Mouse (Mus musculus) mouse embryonic stem cell (cell line): ENCODE data around the gene Fgr.

ENCODE experiments used
- in situ Hi-C, 2 experiments: fragments of 300-500 bp; cut with MboI; formaldehyde crosslinking; loops; 1 replicate in 1 of 2; 3 replicates in 1 of 2; pipeline ENCODE4 v1.14.3; 2019 to 2020; ENCODE audit warnings: low sequenced_read_pairs in 2 of 2, low pct_unique_long_range_greater_than_20kb in 1 of 2, mixed read lengths in 1 of 2; ENCODE audit not compliant: unreplicated experiment in 1 of 2

The Fgr gene

DNA sequence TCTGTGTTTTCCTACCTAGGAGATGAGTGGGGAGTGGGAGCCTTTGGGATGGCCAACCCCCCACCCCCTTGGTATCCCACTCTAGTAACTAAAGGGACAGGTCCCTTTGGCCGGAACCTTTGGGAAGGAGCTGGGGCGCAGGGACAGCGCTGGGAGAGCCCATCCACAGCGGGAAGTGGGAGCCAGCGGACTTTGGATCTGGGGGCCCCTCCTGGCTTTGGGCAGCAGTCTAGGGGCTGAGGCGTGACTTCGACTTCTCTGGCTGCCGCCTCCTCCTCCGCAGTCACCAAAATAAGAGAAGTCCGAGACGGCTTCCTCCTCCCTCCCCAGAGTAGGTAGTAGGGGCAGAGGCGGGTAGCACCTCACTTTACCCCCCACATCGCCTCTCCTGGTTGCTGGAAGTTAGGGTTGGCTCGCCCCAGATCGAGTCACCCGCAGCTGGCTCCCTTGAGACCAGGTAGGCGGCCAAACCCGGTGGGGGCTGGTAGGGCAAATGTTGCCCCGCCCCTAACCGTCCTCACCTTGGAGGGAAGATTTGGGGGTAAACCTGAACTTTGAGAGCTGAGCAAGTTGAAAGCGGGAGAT lies at the start of gene Fgr:
Gene Fgr (plus strand): TSS at position 282 of the 585 bp plus-strand sequence.
- in situ Hi-C loops = no loop called here

DNA sequence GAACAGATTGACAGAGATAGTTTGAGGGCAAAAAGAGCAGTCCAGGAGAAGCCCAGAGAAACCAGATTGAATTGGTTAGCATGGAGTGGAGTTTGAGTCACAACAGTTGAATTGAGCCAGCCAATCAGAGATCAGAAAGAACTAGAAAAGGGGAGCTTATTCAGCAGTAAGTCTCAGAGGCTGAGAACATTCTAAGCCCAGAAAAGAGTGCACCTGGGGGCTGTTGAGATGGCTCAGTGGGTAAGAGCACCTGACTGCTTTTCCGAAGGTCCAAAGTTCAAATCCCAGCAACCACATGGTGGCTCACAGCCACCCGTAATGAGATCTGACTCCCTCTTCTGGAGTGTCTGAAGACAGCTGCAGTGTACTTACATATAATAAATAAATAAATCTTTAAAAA lies 47.4 kb upstream of the Fgr start:
- in situ Hi-C loops = loop anchor here in 1 of 2 experiments (5.0 kb wide), 1 partner anchor 34 kb away; no protein-coding TSS in a partner anchor

DNA sequence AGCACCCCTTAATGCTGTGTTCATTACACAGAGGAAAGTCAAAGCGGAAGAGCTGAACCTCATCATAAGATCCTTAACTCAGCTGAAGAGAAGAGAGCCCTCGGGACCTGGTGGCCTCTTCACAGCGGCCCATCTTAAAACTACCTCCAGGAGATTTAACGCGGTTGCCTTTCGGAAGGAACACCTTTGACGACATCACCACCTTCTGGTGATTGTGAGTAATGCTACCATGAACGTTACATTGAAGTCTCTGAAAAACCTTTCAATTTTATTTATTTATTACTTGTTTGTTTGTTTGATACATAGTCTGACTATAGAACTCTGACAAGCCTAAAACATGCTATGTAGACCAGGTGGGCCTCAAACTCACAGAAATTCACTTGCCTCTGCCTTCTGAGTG lies 43.1 kb upstream of the Fgr start:
- in situ Hi-C loops = loop anchor here in 1 of 2 experiments (10.0 kb wide), 1 partner anchor 374 kb away; no protein-coding TSS in a partner anchor

DNA sequence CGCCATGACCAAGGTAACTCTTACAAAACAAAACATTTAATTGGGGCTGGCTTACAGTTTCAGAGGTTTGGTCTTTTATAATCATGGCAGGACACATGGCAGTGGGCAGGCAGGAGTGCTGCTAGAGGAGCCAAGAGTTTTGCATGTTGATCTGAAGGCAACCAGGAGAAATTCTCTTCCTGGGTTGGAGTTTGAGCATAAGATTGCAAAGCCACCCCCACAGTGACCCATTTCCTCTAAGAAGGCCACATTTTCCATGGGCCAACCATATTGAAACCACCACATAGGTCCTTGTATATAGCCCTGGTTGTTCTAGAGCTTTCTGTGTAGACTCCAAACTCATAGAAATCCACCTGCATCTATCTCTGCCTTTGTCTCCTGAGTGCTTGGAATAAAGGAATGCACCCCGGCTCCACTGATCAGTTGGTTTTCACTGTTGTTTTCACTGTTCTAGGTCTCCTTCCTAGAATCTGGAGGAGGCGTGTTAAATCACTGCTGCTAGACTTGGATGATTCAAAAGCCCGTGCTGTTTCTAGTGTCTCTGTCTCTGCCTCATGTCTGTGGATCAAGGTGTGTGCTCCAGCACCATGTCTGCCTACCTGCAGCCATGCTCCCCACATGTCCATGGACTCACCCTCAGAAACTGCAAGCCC lies 41.0 kb upstream of the Fgr start:
- in situ Hi-C loops = loop anchor here in 1 of 2 experiments (10.0 kb wide), 1 partner anchor 372 kb away; no protein-coding TSS in a partner anchor

DNA sequence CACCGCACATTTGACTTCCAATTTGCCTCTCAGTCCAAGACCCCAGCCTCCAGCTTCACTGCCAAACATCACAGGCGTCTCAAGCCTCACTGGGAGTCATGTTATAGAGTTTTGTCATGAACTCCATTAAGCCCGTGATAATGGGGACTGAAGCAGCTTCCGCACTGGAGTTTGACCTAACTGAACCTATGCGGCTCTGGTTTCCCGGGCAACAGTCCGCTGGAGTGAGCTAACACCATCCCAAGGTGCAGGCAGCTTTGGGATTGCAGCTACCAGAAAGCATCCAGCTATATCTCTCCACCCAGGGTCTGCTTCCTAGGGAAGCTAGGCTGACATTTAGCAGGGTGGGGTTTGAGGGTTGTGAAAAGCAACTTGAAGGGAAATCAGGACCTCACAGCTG lies 39.3 kb upstream of the Fgr start:
- in situ Hi-C loops = loop anchor here in 1 of 2 experiments (10.0 kb wide), 1 partner anchor 370 kb away; no protein-coding TSS in a partner anchor

DNA sequence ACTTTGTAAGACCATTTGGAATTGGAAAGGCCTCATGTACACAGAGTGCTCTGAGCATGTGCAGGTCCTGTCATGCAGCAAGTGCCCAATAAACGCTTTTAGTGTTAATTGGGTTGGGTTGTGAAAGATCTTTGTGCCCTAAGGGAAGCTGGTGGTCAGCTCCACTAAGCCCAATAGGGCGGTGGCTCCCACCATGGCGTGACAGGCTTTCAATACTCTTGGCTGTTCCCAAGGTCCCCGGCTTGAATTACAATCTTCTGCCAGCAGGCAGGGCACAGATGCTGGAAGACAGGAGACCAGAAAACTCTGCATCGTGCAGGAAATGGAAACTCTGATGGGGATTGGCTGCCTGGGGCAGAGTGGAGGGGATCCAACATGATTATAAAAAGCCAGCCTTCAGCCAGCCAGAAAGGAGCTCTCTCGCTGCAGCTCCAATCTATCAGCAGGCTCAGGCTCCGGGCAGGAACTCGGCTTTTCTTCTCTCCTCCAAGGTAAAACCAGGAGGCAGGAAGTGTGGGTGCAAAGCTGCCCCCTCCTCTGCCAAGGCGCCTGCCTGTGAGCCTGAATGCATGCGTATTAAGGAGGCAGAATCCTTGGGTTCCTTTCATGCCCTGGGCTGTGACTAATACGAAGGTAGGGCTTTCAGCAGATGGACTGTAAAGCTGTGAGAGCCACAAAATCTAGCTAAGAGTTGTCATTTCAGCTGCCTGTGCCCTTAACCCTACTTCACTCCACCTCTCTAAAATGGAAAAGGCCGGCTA lies 35.5 kb upstream of the Fgr start:
- in situ Hi-C loops = loop anchor here in 1 of 2 experiments (10.0 kb wide), 1 partner anchor 366 kb away; no protein-coding TSS in a partner anchor

DNA sequence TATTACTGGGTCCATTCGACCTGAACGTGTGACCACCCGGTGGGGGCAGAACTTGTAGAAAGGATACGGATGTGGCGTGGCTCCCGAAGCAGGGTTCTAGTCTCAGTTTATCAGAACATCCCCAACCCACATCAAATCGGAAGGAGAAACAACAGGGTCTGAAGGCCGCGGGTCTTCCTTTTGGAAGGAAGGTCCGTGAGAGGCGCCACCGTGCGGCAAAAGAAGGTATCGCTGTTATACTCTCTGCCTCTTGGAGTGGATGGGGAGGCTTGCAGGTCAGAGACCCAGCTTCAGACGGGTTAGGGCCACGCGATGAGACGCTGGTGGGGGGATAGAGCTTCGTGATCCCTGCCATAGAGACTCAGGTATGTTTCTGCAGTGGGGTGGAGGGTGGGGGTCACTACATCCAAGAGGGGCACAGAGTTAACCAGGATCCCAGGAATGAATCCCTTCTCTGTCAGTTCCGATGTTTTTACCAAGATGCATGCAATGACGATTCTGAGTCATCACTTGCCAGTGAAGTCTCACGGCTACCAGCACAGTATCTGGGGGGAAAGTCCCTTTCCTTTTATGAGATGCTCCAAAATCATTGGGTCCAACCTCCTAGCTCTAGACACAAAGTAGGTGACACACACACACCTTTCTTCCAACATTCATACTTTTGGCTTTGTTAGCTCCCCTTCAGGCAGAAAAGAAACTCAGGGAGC lies 34.3 kb upstream of the Fgr start:
- in situ Hi-C loops = loop anchor here in 1 of 2 experiments (10.0 kb wide), 1 partner anchor 365 kb away; no protein-coding TSS in a partner anchor

DNA sequence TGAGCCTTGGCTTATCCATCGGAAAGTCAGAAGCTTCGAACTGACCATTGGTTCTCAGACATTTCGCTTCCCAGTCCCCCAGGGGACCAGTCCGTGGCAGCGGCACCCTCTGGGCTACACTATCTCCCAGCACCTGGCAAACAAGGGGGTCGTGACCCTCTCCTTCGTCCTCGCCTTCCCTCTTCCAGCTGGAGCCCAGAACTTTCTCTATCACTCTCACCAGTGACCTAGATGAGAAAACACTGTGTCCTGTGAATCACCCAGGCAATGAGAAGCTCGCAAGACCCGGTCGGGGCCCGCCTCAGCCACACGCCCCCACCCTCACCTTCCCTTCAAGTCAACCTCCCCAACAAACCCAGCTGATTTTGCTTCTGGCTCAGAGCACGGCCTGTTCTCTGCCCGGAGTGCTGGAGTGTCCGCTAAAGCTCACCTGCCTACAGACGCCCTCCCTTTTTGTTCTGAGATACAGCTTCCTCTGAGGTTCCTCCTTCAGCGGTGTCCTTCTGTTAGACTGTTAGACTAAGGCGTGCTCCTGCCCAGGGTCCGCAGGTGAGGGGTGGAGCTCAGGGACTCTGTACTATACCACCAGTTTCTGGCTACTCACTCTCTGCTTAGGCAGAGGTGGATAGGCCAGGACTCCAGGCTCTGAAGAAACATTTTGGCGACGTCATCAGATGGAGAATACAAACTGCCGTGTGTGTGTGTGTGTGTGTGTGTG lies 32.7 kb upstream of the Fgr start:
- in situ Hi-C loops = no loop called here

DNA sequence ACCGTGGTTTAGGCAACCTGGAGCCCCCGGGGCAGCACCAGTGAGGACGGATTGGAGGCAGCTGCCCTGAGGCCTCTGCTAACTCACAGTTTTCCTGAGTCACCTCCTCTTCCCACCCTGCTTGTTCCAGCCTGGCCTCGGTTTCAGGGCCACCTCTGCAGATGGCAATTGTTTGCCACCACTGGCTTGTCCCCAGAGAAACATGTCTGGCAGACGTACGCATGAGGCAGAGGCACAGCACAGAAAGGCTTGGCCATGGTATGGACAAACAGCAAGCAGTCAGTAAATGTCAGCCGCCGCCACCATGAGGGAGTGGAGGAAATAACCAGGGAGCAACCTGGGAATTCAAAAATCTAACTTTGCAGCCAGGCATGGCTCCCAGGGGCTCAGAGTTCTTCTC lies 30.8 kb upstream of the Fgr start:
- in situ Hi-C loops = no loop called here

DNA sequence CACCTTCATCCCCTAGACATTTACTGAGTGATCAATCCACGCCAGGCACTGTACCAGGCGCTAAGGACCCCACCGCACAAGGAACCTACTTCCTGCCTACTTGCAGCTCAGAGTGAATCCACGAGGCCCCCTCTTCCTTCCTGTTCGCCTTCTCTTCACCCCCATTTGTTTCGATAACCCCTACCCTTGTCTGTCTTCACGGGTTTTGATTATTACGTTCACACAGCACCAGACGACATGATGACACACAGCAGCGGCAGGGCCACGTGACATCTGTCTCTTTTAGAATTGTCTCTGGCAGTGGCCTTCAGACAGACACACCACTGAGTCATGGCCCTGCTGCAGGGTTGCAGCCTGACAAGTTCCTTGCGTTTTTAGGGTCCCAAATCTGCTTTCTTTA lies 29.8 kb upstream of the Fgr start:
- in situ Hi-C loops = no loop called here

DNA sequence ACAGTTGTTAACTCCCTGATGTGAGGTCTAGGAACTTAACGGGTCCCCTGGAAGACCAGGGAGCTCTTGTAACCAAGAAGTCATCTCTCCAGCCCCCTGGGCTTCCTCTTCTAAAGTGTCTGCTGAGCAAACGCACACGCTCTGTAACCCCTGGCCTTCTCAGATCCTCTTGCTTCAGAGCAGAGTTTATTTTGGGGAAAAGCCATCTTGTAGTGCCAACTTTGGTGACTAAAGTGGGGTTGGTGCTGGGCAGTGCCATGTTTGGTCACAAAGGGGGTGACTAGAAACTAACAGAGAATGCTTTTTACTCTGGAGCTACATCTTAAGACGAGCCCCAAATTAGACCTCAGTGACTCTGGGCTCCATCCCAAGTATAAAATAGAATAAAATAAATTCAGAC lies 29.1 kb upstream of the Fgr start:
- in situ Hi-C loops = loop anchor here in 1 of 2 experiments (5.0 kb wide), 1 partner anchor 48 kb away; no protein-coding TSS in a partner anchor

DNA sequence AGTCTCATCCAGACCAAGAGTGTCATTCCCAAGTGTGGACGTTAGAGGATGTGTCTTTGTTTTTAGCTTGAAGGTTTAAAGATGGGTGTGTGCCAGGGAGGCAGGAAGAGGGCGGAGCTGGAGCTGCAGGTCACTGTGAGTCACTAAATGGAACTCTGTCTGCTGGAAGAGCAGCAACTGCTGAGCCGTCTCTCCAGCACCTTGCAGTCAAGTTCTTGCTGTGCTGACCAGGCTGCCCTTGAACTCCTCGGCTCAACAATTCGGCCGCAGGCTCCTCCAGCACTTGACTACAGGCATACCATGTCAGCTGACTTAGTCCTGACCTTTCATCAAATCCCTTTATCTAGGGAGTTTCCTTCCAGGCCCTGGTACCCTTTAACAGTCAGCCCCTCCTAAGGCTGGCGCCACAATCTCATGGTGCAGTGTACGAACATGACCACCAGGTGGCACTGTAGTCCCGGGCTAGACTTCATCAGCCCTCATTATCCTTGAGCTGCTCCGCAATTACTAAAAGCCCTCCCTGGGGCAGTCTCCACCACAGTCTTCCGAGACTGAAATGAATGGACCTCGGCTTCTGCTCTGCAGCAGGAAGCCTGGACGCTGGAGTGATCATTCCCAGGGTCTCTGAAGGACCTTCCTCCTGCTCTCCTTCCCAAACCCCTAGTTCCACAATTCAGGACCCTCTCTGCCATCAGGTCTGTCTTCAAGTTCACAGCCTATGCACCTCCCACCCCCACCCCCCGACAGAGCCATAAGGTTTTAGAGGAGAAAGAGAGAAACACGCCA lies 28.4 kb upstream of the Fgr start:
- in situ Hi-C loops = loop anchor here in 1 of 2 experiments (5.0 kb wide), 1 partner anchor 47 kb away; no protein-coding TSS in a partner anchor

DNA sequence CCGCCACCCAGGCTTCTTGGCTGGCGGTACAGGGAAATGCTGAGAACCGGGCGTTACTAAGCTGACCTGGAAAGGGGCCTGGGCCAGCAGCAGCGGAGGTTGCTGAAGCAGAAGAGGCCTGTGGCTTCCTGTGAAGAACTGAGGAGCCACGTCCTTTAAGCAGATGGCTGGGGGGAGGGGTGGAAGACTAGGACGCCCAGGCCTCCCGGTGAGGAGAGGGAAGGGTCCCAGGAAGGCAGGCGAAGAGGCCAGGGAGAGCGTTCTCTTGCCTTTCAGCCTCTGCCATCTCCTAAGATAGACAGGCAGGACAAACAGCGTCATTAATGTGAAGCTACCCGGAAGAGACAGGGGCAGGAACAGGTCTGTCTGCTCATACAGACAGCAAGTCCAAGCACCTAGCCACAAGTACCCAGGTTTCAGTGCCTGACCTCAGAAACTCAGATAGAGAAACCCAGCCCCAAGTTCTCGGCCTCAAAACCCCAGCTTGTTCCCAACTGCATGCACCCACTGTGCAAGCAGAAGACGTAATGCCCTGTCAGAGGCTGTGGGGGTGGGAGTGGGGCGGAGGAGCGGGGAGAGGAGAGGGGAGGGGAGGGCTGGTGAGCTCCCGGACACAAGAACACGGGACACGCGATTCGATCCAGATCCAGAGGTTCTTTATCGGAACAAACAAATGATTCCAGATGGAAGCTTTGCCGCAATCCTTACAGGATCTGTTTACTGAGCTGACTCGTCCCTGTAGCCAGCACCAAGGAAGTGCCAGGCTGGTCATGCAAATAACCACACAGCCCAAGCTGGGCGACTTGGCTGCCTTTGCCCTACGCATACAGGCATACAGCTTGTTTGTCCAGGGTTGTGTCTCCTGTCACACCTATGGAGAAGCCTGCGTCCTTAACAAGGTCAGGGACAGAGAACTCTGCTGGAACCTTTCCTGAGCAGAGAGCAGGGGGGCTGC lies 27.6 kb upstream of the Fgr start:
- in situ Hi-C loops = loop anchor here in 1 of 2 experiments (5.0 kb wide), 1 partner anchor 46 kb away; no protein-coding TSS in a partner anchor

DNA sequence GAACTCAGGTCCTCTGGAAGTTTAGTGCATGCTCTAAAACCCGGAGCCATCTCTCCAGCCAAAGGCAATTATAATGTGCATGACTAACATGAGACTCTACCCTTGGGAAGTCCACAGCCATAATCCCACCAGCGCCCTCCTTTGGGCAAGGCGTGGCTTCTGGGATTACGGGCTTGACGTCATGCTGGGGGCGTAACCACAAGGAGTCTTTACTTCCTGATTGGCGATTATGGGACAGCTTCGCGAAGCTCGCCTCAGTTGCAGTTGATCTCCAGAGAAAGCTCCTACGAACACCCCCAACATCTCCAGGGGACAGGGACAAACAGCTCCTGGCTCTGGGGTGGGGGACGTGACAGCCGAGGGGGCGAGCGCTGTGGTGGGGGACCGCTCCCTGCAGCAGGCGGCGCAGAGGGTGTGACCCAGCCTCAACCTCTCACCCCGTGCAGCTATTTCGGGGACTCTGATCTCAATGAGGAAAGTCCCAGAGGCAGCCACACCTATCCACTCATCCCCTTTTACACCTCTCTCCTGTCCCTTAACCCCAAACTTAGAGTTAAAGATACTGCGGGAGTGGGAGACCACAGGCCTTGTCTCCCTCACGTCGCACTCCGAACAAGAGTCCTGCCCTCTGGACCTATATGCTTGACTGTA lies 23.9 kb upstream of the Fgr start:
- in situ Hi-C loops = loop anchor here (5.0 kb wide), 1 partner anchor 42 kb away; no protein-coding TSS in a partner anchor

DNA sequence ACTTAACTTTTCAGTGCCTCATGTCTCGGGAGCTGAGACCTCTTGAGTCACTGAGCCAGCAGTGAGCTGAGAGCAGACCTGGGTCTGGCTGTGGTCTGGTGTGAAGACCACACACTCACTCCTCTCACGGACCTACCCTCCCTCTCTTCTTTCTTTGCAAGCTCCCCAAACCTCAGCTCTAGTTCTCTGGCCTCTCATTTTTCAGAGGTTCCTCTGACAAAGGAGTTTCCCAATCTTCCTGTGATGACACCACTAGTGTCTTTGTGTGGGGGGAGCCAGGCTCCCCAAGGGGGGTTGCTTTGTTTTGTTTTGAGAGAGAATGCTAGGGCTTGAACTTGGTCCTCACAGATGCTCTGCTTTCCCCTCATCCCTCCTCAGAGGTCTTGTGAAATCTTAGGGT lies 22.9 kb upstream of the Fgr start:
- in situ Hi-C loops = loop anchor here in 1 of 2 experiments (5.0 kb wide), 1 partner anchor 41 kb away; no protein-coding TSS in a partner anchor
